Mouse (Mus musculus) embryo, embryonic 10.5 days (tissue): ENCODE results near the gene Mc1r.
"Not testable (repeated sequence)": the region's sequence is repeated elsewhere in the genome, so short reads cannot be mapped to it uniquely, and the experiment has no call there.

Experiments
- DNase-seq: peaks from one replicate; pipeline ENCODE4 v3.0.0-alpha.2; 2015; ENCODE audit warnings: low spot score

Mc1r gene

GRCm38 (mm10) chr8:123431616-123432365 is 24.9 kb downstream of the Mc1r start:
- no peak for DNase-seq

- no peak for DNase-seq
Measured at GRCm38 (mm10) chr8:123432381-123432780, 25.5 kb downstream of the Mc1r start.

GRCm38 (mm10) chr8:123433241-123433974 is 26.5 kb downstream of the Mc1r start:
- not testable (repeated sequence) for DNase-seq

GRCm38 (mm10) chr8:123441788-123442187 is 34.9 kb downstream of the Mc1r start:
- DNase-seq = no peak

GRCm38 (mm10) chr8:123442351-123442750 is 35.4 kb downstream of the Mc1r start:
- DNase-seq = no peak

GRCm38 (mm10) chr8:123442871-123443575 is 36.1 kb downstream of the Mc1r start:
- peak; percentile 94 for DNase-seq

GRCm38 (mm10) chr8:123443576-123443921 is 36.6 kb downstream of the Mc1r start:
- no peak for DNase-seq

GRCm38 (mm10) chr8:123444131-123444530 is 37.2 kb downstream of the Mc1r start:
- DNase-seq = no peak

- no peak for DNase-seq
Measured at GRCm38 (mm10) chr8:123445981-123446380, 39.1 kb downstream of the Mc1r start.

GRCm38 (mm10) chr8:123446799-123447198 is 39.9 kb downstream of the Mc1r start:
- DNase-seq = no peak

GRCm38 (mm10) chr8:123450783-123451182 is 43.9 kb downstream of the Mc1r start:
- DNase-seq = no peak

GRCm38 (mm10) chr8:123451747-123452146 is 44.8 kb downstream of the Mc1r start:
- not testable (repeated sequence) for DNase-seq

- DNase-seq = no peak
Measured at GRCm38 (mm10) chr8:123452149-123452548, 45.2 kb downstream of the Mc1r start.

- DNase-seq = no peak
Measured at GRCm38 (mm10) chr8:123453291-123453690, 46.4 kb downstream of the Mc1r start.

GRCm38 (mm10) chr8:123453951-123454350 is 47.0 kb downstream of the Mc1r start:
- DNase-seq = no peak

- DNase-seq = no peak
Measured at GRCm38 (mm10) chr8:123454559-123454958, 47.7 kb downstream of the Mc1r start.
